Mouse (Mus musculus) hindbrain, embryonic 14.5 days (tissue): ENCODE results near the gene Nrros. TPM values are rescaled to one million over a fixed set of nuclear protein-coding genes. Genes with fewer than 3 reads are reported as not detected.

Source experiments
- polyA plus RNA-seq: library from polyadenylated mRNA; unstranded; fragments of >200 nt; fragmentation: Nextera tagmentation; extraction: Ambion mirVana; gene quantifications from 2 replicates; pipeline ENCODE4 v1.2.1, GENCODE M21; 2014

The Nrros gene
- polyA plus RNA-seq, 1 experiment from 2014 or later, result 6.9 TPM

Other genes with a start within 250 kb of the Nrros start
- 3.8 and 5.6 TPM in 2 replicates for gene Pigz, start 231.7 kb downstream of the Nrros start, polyA plus RNA-seq
- 126 and 129 TPM in 2 replicates for gene 0610012G03Rik, start 217.1 kb downstream of the Nrros start, polyA plus RNA-seq
- gene Ncbp2, start 217.1 kb downstream of the Nrros start, polyA plus RNA-seq, result 88.3 and 91.9 TPM in 2 replicates
- gene Senp5, start 162.3 kb downstream of the Nrros start, polyA plus RNA-seq, result 8.4 and 10.1 TPM in 2 replicates
- 30.6 and 34.5 TPM in 2 replicates for gene Pak2, start 86.3 kb downstream of the Nrros start, polyA plus RNA-seq
- gene Pigx, start 65.9 kb downstream of the Nrros start, polyA plus RNA-seq, result 96.8 and 109 TPM in 2 replicates
- gene Cep19, start 65.8 kb downstream of the Nrros start, polyA plus RNA-seq, result 50.3 and 53.0 TPM in 2 replicates
- gene Bex6, start 14.2 kb upstream of the Nrros start, polyA plus RNA-seq, result not detected in 2 replicates
- gene Fbxo45, start 81.6 kb upstream of the Nrros start, polyA plus RNA-seq, result 19.0 and 20.3 TPM in 2 replicates
- 11.0 and 15.6 TPM in 2 replicates for gene Wdr53, start 81.6 kb upstream of the Nrros start, polyA plus RNA-seq
- gene Smco1, start 105.9 kb upstream of the Nrros start, polyA plus RNA-seq, result 0.19 TPM in 1 of 2 replicates, not detected in the other
- gene Rnf168, start 111.9 kb upstream of the Nrros start, polyA plus RNA-seq, result 23.2 and 28.0 TPM in 2 replicates
- gene Ubxn7, start 166.7 kb upstream of the Nrros start, polyA plus RNA-seq, result 23.4 and 23.8 TPM in 2 replicates
- gene Tm4sf19, start 234.9 kb upstream of the Nrros start, polyA plus RNA-seq, result not detected in 2 replicates